Mouse (Mus musculus): ENCODE data around the gene Tmem89. TPM values are rescaled to one million over a fixed set of nuclear protein-coding genes. Genes with fewer than 3 reads are reported as not detected.

Gene Tmem89
- total RNA-seq (2021) = under 1 TPM in 1 of 2 experiments, not detected in 1; 0.39 TPM
- long read RNA-seq = 0 reads

GRCm38 (mm10) chr9:108914491-108914890 is at the start of gene Tmem89:
TSS of gene Tmem89 (plus strand) at chr9:108914619.
- DNase-seq (ENCODE audit: low spot score in 2 of 2) = peak; percentile 69 to 77

- DNase-seq (ENCODE audit: low spot score in 2 of 2) = no peak
Measured at GRCm38 (mm10) chr9:108912308-108912707, 2.1 kb upstream of the Tmem89 start.

- no peak for DNase-seq (ENCODE audit: low spot score in 2 of 2)
Measured at GRCm38 (mm10) chr9:108913161-108913560, 1.3 kb upstream of the Tmem89 start.

- DNase-seq (ENCODE audit: low spot score in 2 of 2) = peak in 1 of 2 experiments; percentile 44
Measured at GRCm38 (mm10) chr9:108913621-108914020, 798 bp upstream of the Tmem89 start.

GRCm38 (mm10) chr9:108925897-108926296 is 11.5 kb downstream of the Tmem89 start:
- DNase-seq (ENCODE audit: low spot score in 2 of 2) = no peak

- DNase-seq (ENCODE audit: low spot score in 2 of 2) = no peak
Measured at GRCm38 (mm10) chr9:108928424-108928823, 14.0 kb downstream of the Tmem89 start.

GRCm38 (mm10) chr9:108935991-108936390 is 21.6 kb downstream of the Tmem89 start:
- no peak for DNase-seq (ENCODE audit: low spot score in 2 of 2)

GRCm38 (mm10) chr9:108936418-108937364 is 22.3 kb downstream of the Tmem89 start, which contains the start of gene Uqcrc1:
TSS of gene Uqcrc1 (plus strand) at chr9:108936633.
- peak; percentile 97 to 98 for DNase-seq (ENCODE audit: low spot score in 2 of 2)

- no peak for DNase-seq (ENCODE audit: low spot score in 2 of 2)
Measured at GRCm38 (mm10) chr9:108945111-108945510, 30.7 kb downstream of the Tmem89 start.

GRCm38 (mm10) chr9:108945608-108946007 is 31.2 kb downstream of the Tmem89 start:
- DNase-seq (ENCODE audit: low spot score in 2 of 2) = no peak

GRCm38 (mm10) chr9:108949231-108949966 is 35.0 kb downstream of the Tmem89 start:
- DNase-seq (ENCODE audit: low spot score in 2 of 2) = no peak

GRCm38 (mm10) chr9:108949967-108950728 is 35.7 kb downstream of the Tmem89 start:
- no peak for DNase-seq (ENCODE audit: low spot score in 2 of 2)

- no peak for DNase-seq (ENCODE audit: low spot score in 2 of 2)
Measured at GRCm38 (mm10) chr9:108953081-108953636, 38.7 kb downstream of the Tmem89 start, which contains the start of gene Col7a1. TSS of gene Col7a1 (plus strand) at chr9:108953586.

- no peak for DNase-seq (ENCODE audit: low spot score in 2 of 2)
Measured at GRCm38 (mm10) chr9:108955241-108955640, 40.8 kb downstream of the Tmem89 start.

GRCm38 (mm10) chr9:108955846-108956245 is 41.4 kb downstream of the Tmem89 start:
- no peak for DNase-seq (ENCODE audit: low spot score in 2 of 2)

- no peak for DNase-seq (ENCODE audit: low spot score in 2 of 2)
Measured at GRCm38 (mm10) chr9:108963577-108963976, 49.2 kb downstream of the Tmem89 start.

- no peak for DNase-seq (ENCODE audit: low spot score in 2 of 2)
Measured at GRCm38 (mm10) chr9:108964338-108964737, 49.9 kb downstream of the Tmem89 start.
